Mouse (Mus musculus) urinary bladder, postnatal 36 days (tissue): Measurements from ENCODE around the gene Fbxw5.

Experiments used
- DNase-seq, 2 experiments: peaks; one replicate each; pipeline ENCODE4 v3.0.0; 2022; ENCODE audit warnings: low spot score in 2 of 2, mixed read lengths in 1 of 2

Gene Fbxw5

GRCm38 (mm10) chr2:25477967-25478675 lies 22.4 kb upstream of the Fbxw5 start:
- peak in 1 of 2 experiments; percentile 33 for DNase-seq

GRCm38 (mm10) chr2:25479551-25480311 lies 20.8 kb upstream of the Fbxw5 start:
- DNase-seq, result peak in 1 of 2 experiments; percentile 18

GRCm38 (mm10) chr2:25480541-25480940 lies 20.0 kb upstream of the Fbxw5 start:
- no peak for DNase-seq

DNA sequence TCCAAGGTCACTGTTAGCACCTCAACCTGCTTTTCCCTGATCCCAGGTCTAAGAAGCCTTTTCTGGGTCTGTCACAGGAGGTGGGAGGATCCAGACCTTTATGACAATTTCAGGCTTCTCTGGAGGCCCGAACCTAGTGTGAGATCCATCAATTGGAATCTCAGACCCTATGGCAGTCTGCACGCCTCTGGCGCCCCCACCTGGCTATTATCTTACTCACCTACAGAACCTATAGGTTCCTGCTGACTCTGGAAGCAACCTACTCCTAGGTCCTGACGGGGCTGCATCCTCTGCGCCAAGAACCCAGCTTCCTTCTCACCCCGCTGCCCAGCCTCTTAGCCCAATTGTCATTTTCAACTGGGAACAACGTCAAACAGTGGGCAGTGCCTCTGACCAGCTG lies 17.6 kb upstream of the Fbxw5 start:
- DNase-seq, result no peak

GRCm38 (mm10) chr2:25484901-25485647 lies 15.5 kb upstream of the Fbxw5 start:
- no peak for DNase-seq

GRCm38 (mm10) chr2:25487965-25488670 lies 12.4 kb upstream of the Fbxw5 start:
- no peak for DNase-seq

DNA sequence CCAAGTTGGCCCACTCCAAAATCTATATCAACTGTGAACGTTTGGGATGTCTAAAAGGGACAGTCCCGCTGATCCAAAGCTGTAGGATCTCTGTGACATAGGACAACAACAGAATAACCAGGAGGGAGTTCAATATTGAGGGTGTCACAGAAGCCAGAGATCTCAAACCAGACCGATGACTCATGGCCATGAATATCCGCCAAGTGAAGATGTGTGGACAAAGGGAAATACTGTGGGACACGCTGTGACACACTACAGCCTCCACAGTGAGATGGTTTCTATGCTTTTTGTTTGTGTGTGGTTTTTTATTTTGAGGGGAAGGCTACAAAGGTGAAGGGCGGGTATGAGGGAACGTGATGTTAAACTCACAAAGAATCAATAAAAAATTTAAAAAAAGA lies 11.9 kb upstream of the Fbxw5 start:
- DNase-seq, result peak in 1 of 2 experiments; percentile 21

GRCm38 (mm10) chr2:25492988-25493387 lies 7.6 kb upstream of the Fbxw5 start:
- no peak for DNase-seq

DNA sequence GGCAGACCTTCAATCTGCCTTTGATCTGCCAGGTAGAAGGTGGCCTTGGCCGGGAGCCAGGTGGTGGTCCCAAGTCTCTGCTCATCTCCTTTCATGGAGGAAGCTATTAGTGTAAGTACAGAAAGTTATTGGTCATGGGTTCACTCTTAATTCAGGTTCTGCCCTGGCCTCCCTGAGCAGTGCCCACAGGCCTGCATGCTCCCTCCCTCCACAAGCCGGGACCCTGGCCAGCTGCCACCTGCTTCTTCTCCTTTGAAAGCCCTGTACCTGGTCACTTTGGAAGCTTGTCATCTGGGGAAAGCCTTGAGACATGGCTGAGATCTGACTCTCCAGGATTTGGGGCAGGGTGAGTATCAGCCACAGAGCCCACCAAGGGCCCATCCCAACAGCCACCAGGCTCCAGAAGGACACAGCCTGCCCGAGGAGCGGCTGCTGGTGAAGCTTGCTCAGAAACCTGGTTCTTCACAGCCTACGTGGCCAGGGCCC lies 7.0 kb upstream of the Fbxw5 start, which contains the start of gene Lcn12:
Lcn12 (minus strand) TSS at position 436 of the 486 bp plus-strand sequence.
- no peak for DNase-seq

DNA sequence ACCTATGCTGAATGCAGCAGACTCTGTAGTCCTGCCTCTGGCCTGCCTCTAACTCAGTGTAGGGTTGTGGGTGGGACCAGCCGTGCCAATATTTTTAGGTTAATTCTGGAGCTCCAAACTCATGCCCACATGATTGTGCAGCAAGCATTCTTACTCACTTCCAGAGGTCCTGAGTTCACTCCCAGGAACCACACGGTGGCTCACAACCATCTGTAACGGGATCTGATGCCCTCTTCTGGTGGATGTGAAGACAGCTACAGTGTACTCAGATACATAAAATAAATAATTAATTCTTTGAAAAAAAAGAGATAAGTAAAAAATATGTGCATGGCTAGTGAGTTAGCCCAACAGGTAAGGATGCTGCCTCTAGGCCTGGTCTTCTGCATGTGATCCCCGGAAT lies 4.1 kb upstream of the Fbxw5 start:
- no peak for DNase-seq

DNA sequence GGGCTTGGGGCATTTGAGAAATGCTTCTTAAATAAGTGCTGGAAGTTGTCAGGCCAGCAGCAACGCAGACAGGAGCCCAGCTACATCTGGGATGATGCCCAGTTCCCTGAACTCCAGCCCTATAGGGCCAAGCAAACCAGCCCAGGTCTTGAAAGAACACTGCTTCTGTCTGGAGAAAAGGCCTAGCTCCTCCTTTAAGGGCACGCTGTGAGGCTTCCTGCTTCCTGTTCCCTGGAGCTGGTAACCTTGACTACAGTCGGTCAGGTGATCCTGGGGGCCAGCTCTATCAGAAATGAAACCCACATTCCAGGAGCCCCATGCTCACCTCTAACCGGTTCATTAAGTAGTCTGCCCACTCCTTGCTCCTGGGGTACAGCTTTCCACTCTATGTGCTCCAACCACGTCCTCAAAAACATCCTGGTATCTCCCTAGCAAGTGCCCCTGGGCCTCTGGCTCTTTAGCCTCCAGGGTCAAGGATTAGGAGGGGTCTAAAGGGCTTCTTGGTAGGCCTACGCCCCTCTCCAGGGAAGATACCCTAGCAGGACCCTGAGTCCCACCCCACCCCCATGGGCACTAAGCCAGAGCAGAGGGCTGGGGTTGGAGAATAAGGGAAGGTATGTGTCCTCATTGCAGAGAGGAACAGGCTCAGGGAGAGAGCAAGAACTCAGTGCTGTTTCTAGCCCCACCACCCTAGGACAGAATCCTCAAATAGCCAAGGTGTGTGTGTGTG lies 2.5 kb upstream of the Fbxw5 start:
- DNase-seq, result no peak

- DNase-seq, result no peak
These were observed 1.7 kb upstream of the Fbxw5 start for GRCm38 (mm10) chr2:25498622-25499478.

- DNase-seq, result no peak
These were observed 427 bp upstream of the Fbxw5 start for GRCm38 (mm10) chr2:25500071-25500575.

GRCm38 (mm10) chr2:25501593-25502486 lies 1.3 kb downstream of the Fbxw5 start, which contains the start of gene C8g:
C8g (minus strand) TSS chr2:25501719.
- DNase-seq, result no peak

GRCm38 (mm10) chr2:25502726-25503125 lies 2.2 kb downstream of the Fbxw5 start:
- DNase-seq, result peak; percentile 18 to 35

DNA sequence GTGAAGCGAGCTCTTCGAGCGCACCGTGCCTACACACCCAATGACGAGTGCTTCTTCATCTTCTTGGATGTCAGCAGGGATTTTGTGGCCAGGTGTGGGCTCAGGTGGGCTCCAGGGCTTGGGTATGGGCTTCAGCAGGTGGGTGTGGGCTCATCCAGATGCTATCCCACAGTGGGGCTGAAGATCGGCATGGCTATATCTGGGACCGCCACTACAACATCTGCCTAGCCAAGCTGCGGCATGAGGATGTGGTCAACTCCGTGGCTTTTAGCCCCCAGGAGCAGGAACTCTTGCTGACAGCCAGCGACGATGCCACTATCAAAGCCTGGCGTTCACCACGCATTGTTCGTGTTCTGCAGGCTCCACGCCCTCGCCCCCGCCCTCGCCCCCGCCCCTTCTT lies 4.0 kb downstream of the Fbxw5 start:
- no peak for DNase-seq

DNA sequence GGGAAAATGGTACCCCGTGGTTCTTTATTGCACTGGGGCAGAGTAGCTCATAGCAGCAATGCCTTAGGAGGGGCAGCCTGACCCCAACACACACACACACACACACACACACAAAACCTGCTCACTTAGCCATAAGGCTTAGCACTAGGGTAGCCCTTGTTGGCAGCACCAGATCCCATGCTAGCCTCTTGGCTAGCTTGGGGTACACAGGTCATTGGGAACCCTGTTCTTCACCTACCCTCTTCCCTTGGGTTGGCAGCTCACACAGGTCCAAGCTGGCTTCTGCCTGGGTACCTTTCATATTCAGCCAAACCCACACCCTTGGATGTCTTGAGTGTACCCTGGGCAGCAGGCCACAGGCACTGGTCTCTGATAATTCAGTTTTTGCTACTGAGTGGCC lies 4.5 kb downstream of the Fbxw5 start:
- DNase-seq, result no peak

DNA sequence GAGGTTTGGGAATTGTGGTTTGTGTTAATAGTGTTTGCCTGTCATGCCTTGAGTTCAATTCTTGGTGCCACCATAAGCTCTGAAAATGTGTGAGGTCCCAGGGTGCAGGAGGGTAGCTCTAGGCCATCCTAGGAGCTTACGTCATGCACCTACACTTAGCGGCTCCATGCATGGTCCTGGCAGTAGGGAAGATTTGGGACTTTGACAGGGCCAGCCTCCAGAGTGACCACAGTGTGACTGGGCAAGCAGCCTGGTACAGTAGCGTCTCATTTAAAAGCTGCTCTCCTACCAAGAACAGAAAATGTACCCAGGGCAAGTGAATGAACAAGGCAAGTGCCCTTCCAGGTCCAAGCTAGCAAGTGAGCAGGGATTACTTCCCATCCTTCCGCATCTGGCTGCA lies 5.3 kb downstream of the Fbxw5 start:
- no peak for DNase-seq

GRCm38 (mm10) chr2:25506964-25507363 lies 6.4 kb downstream of the Fbxw5 start:
- no peak for DNase-seq
